Mouse (Mus musculus) kidney, embryonic 14.5 days (tissue): ENCODE measurements around the gene Tspan32. TPM values are rescaled to one million over a fixed set of nuclear protein-coding genes. Genes with fewer than 3 reads are reported as not detected.

Source experiments
- ATAC-seq: fragments of 200-750 bp; cut with Nextera tagmentation; 2 replicates; pipeline ENCODE4 v1.8.0; 2017; ENCODE audit warnings: moderate number of reproducible peaks, mild to moderate bottlenecking, moderate TSS enrichment, moderate library complexity; ENCODE audit not compliant: low FRiP score, low TSS enrichment
- H3K27ac ChIP-seq: fragments of 300-500 bp; sonication (generic); 2 replicates; pipeline ENCODE4 v1.5.1; 2014; ENCODE audit warnings: low read depth, mild to moderate bottlenecking, low read length, moderate library complexity, mixed read lengths
- H3K27me3 ChIP-seq: fragments of 300-500 bp; sonication (generic); 2 replicates; pipeline ENCODE4 v1.6.1; 2014; ENCODE audit warnings: mild to moderate bottlenecking, low read length; ENCODE audit not compliant: control insufficient read depth, insufficient read depth
- H3K36me3 ChIP-seq: fragments of 300-500 bp; sonication (generic); 2 replicates; pipeline ENCODE4 v1.6.1; 2014; ENCODE audit warnings: low read length, mixed read lengths; ENCODE audit not compliant: control insufficient read depth, insufficient read depth
- H3K4me1 ChIP-seq: fragments of 300-500 bp; sonication (generic); 2 replicates; pipeline ENCODE4 v1.6.1; 2014; ENCODE audit warnings: low read length, mixed read lengths; ENCODE audit not compliant: control insufficient read depth, insufficient read depth
- H3K4me2 ChIP-seq: fragments of 300-500 bp; sonication (generic); replicated peaks from 2 replicates; pipeline ENCODE4 v1.6.1; 2014; ENCODE audit warnings: low read depth, mild to moderate bottlenecking, low read length
- H3K4me3 ChIP-seq: fragments of 300-500 bp; sonication (generic); 2 replicates; pipeline ENCODE4 v1.5.1; 2014; ENCODE audit warnings: mild to moderate bottlenecking, low read length
- H3K9ac ChIP-seq: fragments of 300-500 bp; sonication (generic); 2 replicates; pipeline ENCODE4 v1.6.1; 2014; ENCODE audit warnings: low read depth, mild to moderate bottlenecking, low read length, moderate library complexity
- H3K9me3 ChIP-seq: fragments of 300-500 bp; sonication (generic); 2 replicates; pipeline ENCODE4 v1.6.1; 2016; ENCODE audit warnings: low read length; ENCODE audit not compliant: control insufficient read depth
- WGBS: fragments of 180-500 bp; shearing (Covaris S2); extraction: QIAGEN DNeasy Blood & Tissue Kit; methylation state at CpG from one replicate; pipeline ENCODE4 v1.1.7; 2014; 5-methylcytosine and 5-hydroxymethylcytosine counted together
- polyA plus RNA-seq: library from polyadenylated mRNA; unstranded; fragments of >200 nt; fragmentation: Nextera tagmentation; extraction: Ambion mirVana; gene quantifications from 2 replicates; pipeline ENCODE4 v1.2.1, GENCODE M21; 2014

Gene Tspan32
- polyA plus RNA-seq, 1 experiment from 2014 or later: 0.97 TPM

DNA sequence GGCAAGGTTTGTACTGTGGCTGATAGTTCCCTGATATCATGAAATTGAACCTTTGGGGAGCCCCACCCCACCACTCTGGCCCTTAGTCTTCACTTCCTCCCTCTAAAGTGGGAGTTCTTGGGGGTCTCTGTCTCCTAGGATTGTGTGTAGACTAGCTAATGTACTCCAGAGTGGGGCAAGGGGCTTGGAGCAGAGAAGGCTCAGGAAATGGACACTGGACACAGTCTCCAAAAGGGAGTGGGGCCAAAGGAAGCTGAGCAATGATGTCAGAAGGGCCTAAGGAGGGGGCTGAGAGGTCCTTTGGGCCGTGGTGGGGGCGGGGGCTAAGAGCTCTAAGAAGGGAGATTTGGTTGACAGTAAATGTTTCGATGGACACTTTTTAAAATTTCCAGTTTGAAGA lies 50.2 kb downstream of the Tspan32 start:
- peaks cover 30% of the 10 kb centered on the region for H3K4me1 ChIP-seq
- H3K27me3 ChIP-seq: no peaks in the 10 kb centered on the region
- H3K27ac ChIP-seq: 0 out of 2 replicates have a peak overlapping the region, but pooled peaks have one; percentile 37
- ATAC-seq: no peak
- 69% methylated on average over 3 of the region's 3 CpGs for WGBS
- peaks cover 5% of the 10 kb centered on the region; the same call in 1 of the 2 replicates for H3K36me3 ChIP-seq
- H3K9ac ChIP-seq: peak overlapping the region; percentile 95; the same call in 1 of the 2 replicates
- peak overlapping the region; percentile 90 for H3K4me2 ChIP-seq
- H3K4me3 ChIP-seq: peak overlapping the region; percentile 97
- H3K9me3 ChIP-seq: no peaks in the 10 kb centered on the region

DNA sequence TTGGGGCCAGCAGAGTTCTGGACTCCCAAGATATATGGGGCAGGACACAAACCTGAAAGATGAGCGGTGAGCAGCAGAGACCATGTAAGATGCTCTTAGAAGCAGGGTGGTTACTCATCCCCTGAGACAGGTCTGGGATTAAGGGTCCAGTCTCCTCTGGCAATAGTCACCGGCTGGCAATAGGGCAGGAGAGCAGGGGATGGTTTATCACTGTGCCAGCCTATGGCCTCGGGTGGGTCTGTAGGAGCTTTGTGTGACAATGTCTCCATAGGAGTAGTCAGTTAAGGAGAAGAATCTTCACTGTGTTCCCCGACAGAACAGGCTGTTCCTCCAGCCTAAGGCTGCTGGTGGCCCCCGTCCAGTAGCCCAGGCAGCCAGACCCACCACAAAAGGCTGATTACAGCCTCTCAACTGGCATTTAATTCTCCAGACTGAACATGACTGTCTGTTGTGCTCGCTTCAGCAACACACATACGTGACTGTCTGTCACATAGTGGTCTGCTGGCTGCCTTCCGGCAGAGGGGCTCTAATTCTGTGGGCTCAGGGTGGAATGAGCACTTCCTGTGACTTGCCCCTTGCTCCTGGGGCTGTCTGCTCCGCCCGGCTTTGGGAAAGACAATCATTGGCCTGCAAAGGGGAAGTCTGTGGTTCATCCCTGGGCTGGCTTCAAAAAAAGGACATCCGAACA lies 50.8 kb downstream of the Tspan32 start:
- H3K4me1 ChIP-seq: peaks cover 30% of the 10 kb centered on the region
- H3K4me2 ChIP-seq: peak overlapping the region; percentile 90
- peak overlapping the region; percentile 95; the same call in 1 of the 2 replicates for H3K9ac ChIP-seq
- 0 out of 2 replicates have a peak overlapping the region, but pooled peaks have one; percentile 3 for H3K27ac ChIP-seq
- peaks cover 5% of the 10 kb centered on the region; the same call in 1 of the 2 replicates for H3K36me3 ChIP-seq
- 75% methylated on average over 11 of the region's 11 CpGs for WGBS
- no peaks in the 10 kb centered on the region for H3K27me3 ChIP-seq
- no peaks in the 10 kb centered on the region for H3K9me3 ChIP-seq
- ATAC-seq: no peak
- peak overlapping the region; percentile 97 for H3K4me3 ChIP-seq

DNA sequence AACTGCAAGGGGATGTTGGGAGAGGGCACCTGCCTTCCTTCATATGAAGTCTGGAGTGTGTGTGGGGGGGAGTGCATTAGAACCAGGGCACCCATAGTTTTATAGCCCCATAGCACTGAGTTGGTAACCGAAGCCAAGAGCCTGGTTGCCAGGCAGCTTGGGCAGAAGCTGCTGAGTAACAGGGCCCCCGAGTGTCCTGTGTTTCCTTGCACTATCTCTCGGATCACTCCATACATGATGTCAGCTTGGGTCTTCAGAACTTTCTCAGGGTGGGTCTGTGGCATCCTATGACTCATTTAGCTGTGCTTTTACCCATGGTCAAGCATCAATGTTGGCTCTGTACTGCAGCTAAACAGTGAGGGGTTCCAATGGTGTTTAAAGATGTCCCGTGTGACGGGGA lies 52.2 kb downstream of the Tspan32 start:
- no peak for ATAC-seq
- no peaks in the 10 kb centered on the region for H3K9me3 ChIP-seq
- 84% methylated on average over 5 of the region's 5 CpGs for WGBS
- H3K36me3 ChIP-seq: peaks cover 16% of the 10 kb centered on the region
- H3K4me3 ChIP-seq: no peak overlapping the region
- H3K27ac ChIP-seq: 0 out of 2 replicates have a peak overlapping the region, but pooled peaks have one; percentile 61
- no peaks in the 10 kb centered on the region for H3K27me3 ChIP-seq
- no peak overlapping the region; the same call in 1 of the 2 replicates for H3K9ac ChIP-seq
- H3K4me1 ChIP-seq: peaks cover 30% of the 10 kb centered on the region
- no peak overlapping the region for H3K4me2 ChIP-seq

DNA sequence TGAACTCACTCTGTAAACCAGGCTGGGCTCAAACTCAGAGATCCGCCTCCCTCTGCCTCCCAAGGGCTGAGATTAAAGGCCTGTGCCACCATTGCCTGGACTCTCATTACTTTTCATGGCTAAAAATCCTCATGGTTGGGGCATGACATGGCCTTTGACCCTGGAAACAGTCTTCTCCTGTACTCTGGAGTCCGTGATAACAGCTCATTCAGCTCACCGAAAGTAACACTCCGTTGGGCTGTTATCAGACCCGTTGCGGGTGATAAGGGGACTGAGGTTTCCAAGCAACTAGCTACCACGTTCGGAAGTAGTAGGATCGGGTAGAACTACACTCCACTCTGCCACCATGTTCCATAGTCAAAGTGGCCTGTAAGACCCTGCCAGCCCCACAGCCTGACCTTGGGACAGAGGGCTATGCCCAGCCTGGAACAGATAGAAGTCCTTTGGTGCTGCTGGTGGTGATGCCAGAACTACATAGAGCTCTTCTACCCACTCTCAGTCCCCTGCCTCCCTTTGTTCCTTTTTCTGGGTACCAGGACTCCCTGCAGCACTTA lies 52.9 kb downstream of the Tspan32 start:
- Histone ChIP-seq H3K9ac (no peak overlapping the region), H3K36me3 (peaks cover 23% of the 10 kb centered on the region), H3K27ac (peak overlapping the region; percentile 61; the same call in 1 of the 2 replicates), H3K4me2 (no peak overlapping the region; the same call in 1 of the 2 replicates), H3K9me3 (no peaks in the 10 kb centered on the region), H3K4me1 (peaks cover 30% of the 10 kb centered on the region), H3K4me3 (no peak overlapping the region), H3K27me3 (no peaks in the 10 kb centered on the region)
- no peak for ATAC-seq
- 77% methylated on average over 9 of the region's 9 CpGs for WGBS

DNA sequence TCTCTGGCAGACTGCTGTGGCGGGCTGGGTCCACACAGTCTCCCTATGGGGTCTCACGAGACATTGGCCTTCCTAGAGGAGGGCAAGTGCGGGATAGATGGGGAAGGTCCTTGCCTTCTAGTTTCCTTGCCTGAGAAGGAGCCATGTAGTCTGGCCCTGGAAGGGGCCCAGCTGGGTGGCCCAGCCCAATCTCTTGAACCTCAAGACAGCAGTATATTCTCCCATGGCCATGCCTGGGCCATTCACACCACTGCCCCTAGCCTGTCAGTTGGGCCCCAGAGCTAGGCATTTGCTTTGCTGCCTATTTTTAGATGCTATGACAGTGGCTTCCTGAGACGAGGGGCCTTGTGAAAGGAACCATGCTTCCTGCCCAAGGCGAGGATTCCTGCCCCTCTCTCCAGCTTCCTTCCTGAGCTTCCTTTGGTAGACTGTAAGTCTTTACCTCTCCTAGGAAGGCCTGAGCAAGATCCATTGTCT lies 53.4 kb downstream of the Tspan32 start:
- H3K36me3 ChIP-seq: peaks cover 28% of the 10 kb centered on the region
- no peak overlapping the region; the same call in 1 of the 2 replicates for H3K4me2 ChIP-seq
- 64% methylated on average over 5 of the region's 5 CpGs for WGBS
- H3K4me3 ChIP-seq: no peak overlapping the region
- H3K4me1 ChIP-seq: peaks cover 30% of the 10 kb centered on the region
- no peaks in the 10 kb centered on the region for H3K27me3 ChIP-seq
- H3K27ac ChIP-seq: peak overlapping the region; percentile 78
- ATAC-seq: no peak
- no peaks in the 10 kb centered on the region for H3K9me3 ChIP-seq
- no peak overlapping the region for H3K9ac ChIP-seq

GRCm38 (mm10) chr7:143059202-143059870 lies 54.5 kb downstream of the Tspan32 start:
- no peak for ATAC-seq
- Histone ChIP-seq H3K4me1 (peaks cover 22% of the 10 kb centered on the region), H3K27me3 (no peaks in the 10 kb centered on the region), H3K36me3 (peaks cover 39% of the 10 kb centered on the region), H3K9me3 (no peaks in the 10 kb centered on the region), H3K9ac (no peak overlapping the region), H3K4me3 (no peak overlapping the region), H3K4me2 (no peak overlapping the region), H3K27ac (no peak overlapping the region; the same call in 1 of the 2 replicates)
- WGBS: 78% methylated on average over 5 of the region's 5 CpGs

DNA sequence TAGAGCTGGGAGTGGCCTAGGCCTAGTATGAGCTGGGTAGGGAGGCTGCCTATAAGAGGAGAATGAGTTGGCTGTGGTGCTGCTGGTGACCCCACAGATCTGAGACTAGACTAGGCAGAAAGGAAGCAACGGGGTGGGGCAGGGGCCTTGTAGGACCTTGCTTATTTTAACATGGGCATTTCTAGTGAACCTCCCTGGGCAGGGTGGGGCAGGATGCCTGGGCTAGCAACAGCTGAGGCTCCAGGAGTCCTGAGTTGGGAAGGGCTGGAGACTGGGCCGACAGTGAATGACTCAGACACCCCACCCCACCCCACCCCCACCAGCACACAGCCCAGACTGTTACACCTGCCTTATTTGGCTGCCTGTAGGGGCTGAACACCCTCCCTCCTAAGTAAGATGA lies 57.9 kb downstream of the Tspan32 start:
- no peaks in the 10 kb centered on the region; the same call in 1 of the 2 replicates for H3K4me1 ChIP-seq
- H3K27ac ChIP-seq: no peak overlapping the region
- ATAC-seq: no peak
- H3K27me3 ChIP-seq: no peaks in the 10 kb centered on the region
- H3K36me3 ChIP-seq: peaks cover 68% of the 10 kb centered on the region
- H3K4me2 ChIP-seq: no peak overlapping the region
- WGBS: 86% methylated on average over 2 of the region's 2 CpGs
- no peak overlapping the region for H3K4me3 ChIP-seq
- no peaks in the 10 kb centered on the region for H3K9me3 ChIP-seq
- H3K9ac ChIP-seq: no peak overlapping the region

- 81% methylated on average over 6 of the region's 6 CpGs for WGBS
- no peaks in the 10 kb centered on the region; the same call in 1 of the 2 replicates for H3K4me1 ChIP-seq
- no peaks in the 10 kb centered on the region for H3K27me3 ChIP-seq
- H3K9ac ChIP-seq: no peak overlapping the region
- H3K9me3 ChIP-seq: no peaks in the 10 kb centered on the region
- ATAC-seq: no peak
- H3K4me3 ChIP-seq: no peak overlapping the region
- no peak overlapping the region for H3K4me2 ChIP-seq
- H3K27ac ChIP-seq: no peak overlapping the region
- peaks cover 74% of the 10 kb centered on the region for H3K36me3 ChIP-seq
Observed at GRCm38 (mm10) chr7:143064226-143064625, 59.4 kb downstream of the Tspan32 start.
